Comparison of ENCODE assay signal across 14 mouse cellular contexts in genomic region chr2:32322754-32323741, GRCm38 (mm10). TPM values are rescaled to one million over a fixed set of nuclear protein-coding genes. Genes with fewer than 3 reads are reported as not detected.
A peak's percentile ranks its signal among the peaks of the same experiment; 100 is the strongest.
DNase-seq lines count a peak whose midpoint lies in the region; ATAC-seq and TF ChIP-seq lines count a peak whose summit lies in the region.
"Had no signal": no experiment of that assay in that cellular context is flagged by ENCODE, and none has a peak within 500 bp of the region (broad histone marks: within the 10 kb centered on the region; RNA-seq: fewer than 3 reads in every experiment).

No protein-coding gene starts in this region.

- TF ChIP-seq CTCF in heart, adult 2 months (IDR thresholded peaks at IDR 0.05): no peak

- no peaks in the 10 kb centered on the region for H3K9me3 ChIP-seq in forebrain, embryonic 15.5 days
- no peaks in the 10 kb centered on the region for H3K9me3 ChIP-seq in limb, embryonic 15.5 days

- peak; percentile 79 for ATAC-seq in forebrain, embryonic 15.5 days (replicated peaks)
- ATAC-seq in limb, embryonic 15.5 days (ENCODE audit: insufficient number of reproducible peaks, low FRiP score, low TSS enrichment, low read depth): no peak
- ATAC-seq: lung, postnatal 0 days had no signal

- intact Hi-C loops in heart, adult 2 months (cut with DNase I): no loop called here

- no peaks in the 10 kb centered on the region for H3K79me2 ChIP-seq in heart, adult 2 months (replicated peaks; ENCODE audit: control insufficient read depth, insufficient read depth, low read length)

- H3K36me3 ChIP-seq in forebrain, embryonic 15.5 days: no peaks in the 10 kb centered on the region; the same call in 1 of the 2 replicates
- peaks cover 29% of the 10 kb centered on the region for H3K36me3 ChIP-seq in limb, embryonic 15.5 days
- no peaks in the 10 kb centered on the region for H3K36me3 ChIP-seq in heart, adult 2 months (ENCODE audit: control insufficient read depth, insufficient read depth, low read length)

- WGBS in forebrain, embryonic 15.5 days: 53% methylated on average over 7 of the region's 7 CpGs
- 75% methylated on average over 7 of the region's 7 CpGs for WGBS in limb, embryonic 15.5 days
- WGBS in heart, adult 2 months: 77% methylated on average over 7 of the region's 7 CpGs

- no peak overlapping the region for H3K9ac ChIP-seq in forebrain, embryonic 15.5 days (replicated peaks)
- H3K9ac ChIP-seq in limb, embryonic 15.5 days: no peak overlapping the region
- H3K9ac ChIP-seq in heart, adult 2 months (ENCODE audit: low read depth, low read length): no peak overlapping the region

- no peak for TF ChIP-seq EP300 in heart, adult 2 months (IDR thresholded peaks at IDR 0.05; ENCODE audit: insufficient read depth, low read depth, low read length)

- TF ChIP-seq POLR2A in heart, adult 2 months (IDR thresholded peaks at IDR 0.05; ENCODE audit: insufficient read depth, low read depth, low read length): no peak

- DNase-seq in right cerebral cortex, postnatal 4 days: peak; percentile 55
- no peak for DNase-seq in right cerebral cortex, postnatal 14 days
- DNase-seq in heart, adult 2 months: no peak
- no peak for DNase-seq in thymus, postnatal 10 days (ENCODE audit: low spot score in 2 of 2)
- DNase-seq in cerebellum, postnatal 25 days: no peak
- DNase-seq: adrenal gland, postnatal 10 days; cerebellum, adult 11 months; embryo, embryonic 11 days; heart, postnatal 14 days; kidney, adult 2 months; thymus, postnatal 4 days had no signal

- H3K4me2 ChIP-seq in forebrain, embryonic 15.5 days (replicated peaks): peak overlapping the region; percentile 23; the same call in 1 of the 2 replicates
- H3K4me2 ChIP-seq in limb, embryonic 15.5 days: no peak overlapping the region

- H3K27me3 ChIP-seq in forebrain, embryonic 15.5 days: no peaks in the 10 kb centered on the region
- H3K27me3 ChIP-seq in limb, embryonic 15.5 days: no peaks in the 10 kb centered on the region
- H3K27me3 ChIP-seq in heart, adult 2 months (ENCODE audit: control insufficient read depth, insufficient read depth, low read length): no peaks in the 10 kb centered on the region

- peaks cover 27% of the 10 kb centered on the region for H3K4me1 ChIP-seq in forebrain, embryonic 15.5 days
- peaks cover 41% of the 10 kb centered on the region for H3K4me1 ChIP-seq in limb, embryonic 15.5 days
- no peaks in the 10 kb centered on the region; the same call in 1 of the 2 replicates for H3K4me1 ChIP-seq in heart, adult 2 months (ENCODE audit: control insufficient read depth, insufficient read depth, low read length)

- H3K27ac ChIP-seq in forebrain, embryonic 15.5 days (replicated peaks): peak overlapping the region; percentile 86
- H3K27ac ChIP-seq in limb, embryonic 15.5 days: 0 out of 2 replicates have a peak overlapping the region, but pooled peaks have one; percentile 8
- H3K27ac ChIP-seq in heart, adult 2 months: no peak overlapping the region

- no peak overlapping the region for H3K4me3 ChIP-seq in forebrain, embryonic 15.5 days
- H3K4me3 ChIP-seq in limb, embryonic 15.5 days: no peak overlapping the region
- H3K4me3 ChIP-seq in heart, adult 2 months: no peak overlapping the region

RNA-seq across cellular contexts. Expression of gene Ciz1, which starts 29.1 kb away (rescaled TPM):
- 54.0 and 55.3 TPM in 2 replicates for polyA plus RNA-seq in forebrain, embryonic 15.5 days (2015; fragmentation: Nextera tagmentation; extraction: Ambion mirVana)
- polyA plus RNA-seq in limb, embryonic 15.5 days (2015; fragmentation: Nextera tagmentation; extraction: Ambion mirVana): 42.7 and 46.2 TPM in 2 replicates
- total RNA-seq in heart, adult 2 months (2021): 10 to 100 TPM; 26.7 to 29.5 TPM
- polyA plus RNA-seq in heart, adult 2 months (2012; rRNA removed): 117 and 128 TPM in 2 replicates

RNA-seq across cellular contexts. Expression of gene Dnm1, which starts 30.1 kb away (rescaled TPM):
- 23.7 and 29.1 TPM in 2 replicates for polyA plus RNA-seq in forebrain, embryonic 15.5 days (2015; fragmentation: Nextera tagmentation; extraction: Ambion mirVana)
- polyA plus RNA-seq in limb, embryonic 15.5 days (2015; fragmentation: Nextera tagmentation; extraction: Ambion mirVana): 20.5 and 26.6 TPM in 2 replicates
- total RNA-seq in heart, adult 2 months (2021): 1 to 10 TPM; 4.0 to 5.5 TPM
- 20.4 and 23.1 TPM in 2 replicates for polyA plus RNA-seq in heart, adult 2 months (2012; rRNA removed)

RNA-seq across cellular contexts. Expression of gene Swi5, which starts 35.2 kb away (rescaled TPM):
- 369 and 379 TPM in 2 replicates for polyA plus RNA-seq in forebrain, embryonic 15.5 days (2015; fragmentation: Nextera tagmentation; extraction: Ambion mirVana)
- polyA plus RNA-seq in limb, embryonic 15.5 days (2015; fragmentation: Nextera tagmentation; extraction: Ambion mirVana): 370 and 413 TPM in 2 replicates
- total RNA-seq in heart, adult 2 months (2021): 100 to 1,000 TPM; 205 to 233 TPM
- polyA plus RNA-seq in heart, adult 2 months (2012; rRNA removed): 173 and 223 TPM in 2 replicates

RNA-seq across cellular contexts. Expression of gene Golga2, which starts 35.9 kb away (rescaled TPM):
- polyA plus RNA-seq in forebrain, embryonic 15.5 days (2015; fragmentation: Nextera tagmentation; extraction: Ambion mirVana): 24.7 and 27.4 TPM in 2 replicates
- polyA plus RNA-seq in limb, embryonic 15.5 days (2015; fragmentation: Nextera tagmentation; extraction: Ambion mirVana): 36.5 and 36.6 TPM in 2 replicates
- total RNA-seq in heart, adult 2 months (2021): 10 to 100 TPM; 69.8 to 79.9 TPM
- polyA plus RNA-seq in heart, adult 2 months (2012; rRNA removed): 34.5 and 44.0 TPM in 2 replicates

RNA-seq across cellular contexts. Expression of gene 1110008P14Rik, which starts 58.7 kb away (rescaled TPM):
- 79.5 and 80.9 TPM in 2 replicates for polyA plus RNA-seq in forebrain, embryonic 15.5 days (2015; fragmentation: Nextera tagmentation; extraction: Ambion mirVana)
- polyA plus RNA-seq in limb, embryonic 15.5 days (2015; fragmentation: Nextera tagmentation; extraction: Ambion mirVana): 58.0 and 67.7 TPM in 2 replicates
- total RNA-seq in heart, adult 2 months (2021): 10 to 100 TPM; 39.6 to 44.8 TPM
- 129 and 132 TPM in 2 replicates for polyA plus RNA-seq in heart, adult 2 months (2012; rRNA removed)
